Mouse (Mus musculus) urinary bladder, postnatal 10 days (tissue): ENCODE results near the gene Grhpr.
"Not testable (repeated sequence)": the region's sequence is repeated elsewhere in the genome, so short reads cannot be mapped to it uniquely, and the experiment has no call there.

Experiments used
- DNase-seq: peaks from one replicate; pipeline ENCODE4 v3.0.0; 2022; ENCODE audit warnings: low spot score

Gene Grhpr

DNA sequence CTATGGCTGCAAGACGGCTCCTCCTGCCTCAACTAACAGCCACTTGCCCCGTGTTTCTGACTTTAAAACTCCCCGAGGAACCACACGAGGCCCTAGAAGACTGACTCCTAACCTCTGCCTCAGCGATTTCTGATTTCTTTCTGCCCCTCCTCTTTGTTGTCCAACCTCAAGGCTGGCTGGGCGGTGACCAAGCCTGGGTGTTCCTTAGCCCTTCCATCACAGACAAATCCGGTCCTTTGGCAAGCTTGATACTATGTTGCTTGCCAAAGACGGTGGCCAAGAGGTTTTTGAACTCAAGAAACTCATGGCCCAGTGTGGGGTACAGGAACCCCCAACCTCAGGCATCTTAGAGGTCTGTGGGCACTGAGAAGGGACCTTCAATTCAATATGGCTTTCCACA lies 6.9 kb upstream of the Grhpr start:
- no peak for DNase-seq

DNA sequence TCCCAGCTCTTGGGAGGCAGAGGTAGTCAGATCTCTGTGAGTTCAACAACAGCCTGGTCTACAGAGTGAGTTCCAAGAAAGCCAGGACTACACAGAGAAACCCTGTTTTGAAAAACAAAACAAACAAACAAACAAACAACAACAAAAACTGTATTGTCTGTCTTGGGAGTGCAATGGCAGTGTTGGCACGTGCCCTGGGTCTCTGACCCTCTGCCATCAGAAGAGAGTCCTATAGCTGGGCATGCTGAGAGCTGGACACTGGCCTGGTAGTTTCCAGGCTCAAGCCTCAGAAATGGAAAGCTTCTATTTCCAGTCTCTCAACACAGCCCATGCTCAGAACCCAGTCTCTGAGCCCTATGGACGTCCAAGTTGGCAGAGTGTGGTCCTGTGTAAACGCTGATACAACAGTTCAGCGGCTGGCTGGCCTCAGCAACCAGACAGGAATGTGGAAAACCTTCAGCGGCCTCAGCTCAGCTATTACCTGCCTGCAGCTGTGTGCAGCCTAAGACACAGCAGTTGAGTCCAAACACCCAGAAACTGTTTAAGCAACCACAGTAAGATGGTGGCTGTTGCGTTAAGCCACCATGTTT lies 5.1 kb upstream of the Grhpr start:
- DNase-seq = no peak

DNA sequence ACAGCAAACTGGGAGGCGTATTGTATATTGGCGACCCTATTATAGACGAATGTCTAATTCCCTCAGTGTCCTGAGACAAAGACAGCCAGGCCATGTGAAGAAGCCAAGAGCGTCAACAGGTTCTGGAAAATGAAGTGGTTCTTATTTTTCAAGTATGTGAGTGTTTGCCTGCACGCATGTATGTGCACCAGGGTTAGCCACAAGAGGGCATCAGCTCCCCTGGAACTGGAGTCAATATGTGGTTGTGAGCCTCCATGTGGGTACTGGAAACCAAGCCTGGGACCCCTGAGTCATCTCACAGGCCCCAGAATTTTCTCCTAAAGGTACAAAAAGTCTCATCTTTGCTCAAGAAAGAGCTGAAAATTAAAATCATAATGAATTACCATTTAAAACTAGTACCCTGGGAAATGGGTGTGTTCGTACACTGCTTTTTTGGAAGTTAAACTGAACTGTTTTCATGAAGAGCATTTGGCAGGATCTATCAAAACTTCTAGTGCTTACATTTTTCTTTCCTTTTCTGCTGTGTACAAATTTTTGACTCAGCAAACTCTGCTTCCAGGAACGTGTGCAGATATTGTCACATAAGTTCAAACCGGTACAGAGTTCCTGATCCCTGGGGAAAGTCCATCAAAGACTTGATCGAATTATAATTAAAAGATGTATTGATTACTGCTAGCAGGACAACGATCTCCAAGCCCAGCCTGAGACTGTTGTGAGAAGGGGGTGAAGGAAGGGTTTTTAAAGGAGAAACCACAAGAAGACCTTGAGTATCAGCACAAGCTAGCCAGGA lies 4.1 kb upstream of the Grhpr start:
- DNase-seq = no peak

DNA sequence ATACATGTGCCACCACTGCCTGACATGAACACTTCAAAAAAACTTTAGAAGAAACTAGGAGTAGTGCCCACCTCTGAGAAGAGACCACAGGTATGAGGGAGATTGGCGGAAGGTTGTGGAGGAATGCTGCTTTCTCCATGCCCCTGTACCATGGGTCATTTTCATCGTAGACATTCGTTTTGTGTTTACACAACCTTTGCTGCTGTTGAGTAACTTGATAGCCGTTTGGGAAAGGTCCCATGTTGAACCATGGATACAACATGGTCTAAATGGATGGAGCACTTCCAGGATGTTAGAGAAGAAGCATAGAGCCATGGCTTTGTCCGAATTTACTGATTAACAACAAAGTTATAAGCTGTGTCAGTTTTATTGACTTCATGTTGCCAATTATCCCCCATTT lies 3.0 kb upstream of the Grhpr start:
- DNase-seq = no peak

DNA sequence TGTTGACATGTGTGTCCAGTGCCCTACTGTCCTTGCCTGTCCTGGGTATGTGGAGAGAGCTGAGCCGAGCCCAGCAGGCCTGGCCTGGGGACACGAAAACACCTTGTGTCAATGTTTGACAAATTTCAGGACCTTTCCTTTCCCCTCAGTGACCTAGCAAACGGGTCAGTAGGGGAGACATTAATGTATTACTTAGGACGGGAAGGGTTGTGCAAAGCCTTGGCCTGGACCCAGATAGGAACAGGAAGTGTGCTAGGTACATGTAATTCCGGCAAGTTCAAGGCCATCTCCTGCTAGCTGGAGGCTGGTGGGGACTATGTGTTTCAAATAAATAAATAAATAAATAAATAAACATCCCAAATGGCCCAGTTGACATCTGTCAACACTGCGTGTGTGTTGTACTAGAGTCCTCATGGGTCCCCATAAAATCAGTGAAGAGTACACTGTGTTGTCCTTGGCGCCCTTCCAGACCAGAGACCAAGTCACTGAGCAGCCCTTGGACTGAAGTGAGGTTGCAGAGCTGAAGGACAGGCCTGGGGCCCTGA lies 1.3 kb upstream of the Grhpr start:
- no peak for DNase-seq

DNA sequence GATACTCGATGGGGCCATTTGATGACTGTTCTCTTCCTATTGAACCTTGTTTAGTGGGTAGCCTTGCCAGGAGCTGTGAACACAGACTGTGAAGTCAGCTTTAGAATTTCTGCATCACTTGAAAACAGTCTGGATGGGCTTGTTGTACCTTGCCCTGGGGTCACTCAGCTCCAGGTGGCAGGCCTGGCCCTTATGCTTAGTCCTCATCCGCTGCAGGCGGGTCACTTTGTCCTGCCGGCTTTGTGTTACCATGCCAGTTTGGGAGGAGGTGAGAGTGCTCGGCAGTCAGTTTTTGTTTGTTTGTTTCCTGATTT lies 736 bp downstream of the Grhpr start:
- DNase-seq = no peak

DNA sequence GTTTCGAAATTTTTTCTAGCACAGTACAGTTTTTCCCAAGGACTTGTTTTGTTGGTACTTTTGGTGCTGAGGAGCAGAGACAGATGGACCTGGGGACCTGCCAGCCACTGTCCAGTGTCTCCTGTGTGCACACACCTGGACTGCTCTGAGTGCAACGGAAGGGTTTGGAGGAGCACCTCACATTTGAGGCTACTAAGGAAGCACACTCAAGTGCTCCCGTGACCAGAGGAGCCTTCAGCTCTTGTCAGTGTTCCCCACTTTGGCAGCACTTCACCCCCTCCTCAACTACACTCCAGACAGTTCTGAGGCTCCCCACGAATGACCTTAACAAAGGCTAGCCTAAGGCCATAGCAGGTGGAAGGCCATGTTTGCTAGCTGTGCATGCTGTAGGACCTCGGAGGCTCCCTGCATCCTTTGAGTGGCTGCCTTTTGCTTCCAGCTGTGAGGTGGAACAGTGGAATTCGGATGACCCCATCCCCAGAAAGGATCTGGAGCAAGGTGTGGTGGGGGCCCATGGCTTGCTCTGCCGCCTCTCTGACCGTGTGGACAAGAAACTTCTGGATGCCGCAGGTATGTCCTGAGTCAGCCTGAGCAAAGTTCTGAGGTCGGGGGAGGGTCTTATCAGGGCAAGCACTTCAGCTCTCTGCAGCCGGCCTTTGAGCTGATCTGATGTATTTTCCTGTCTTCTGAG lies 1.4 kb downstream of the Grhpr start:
- no peak for DNase-seq

DNA sequence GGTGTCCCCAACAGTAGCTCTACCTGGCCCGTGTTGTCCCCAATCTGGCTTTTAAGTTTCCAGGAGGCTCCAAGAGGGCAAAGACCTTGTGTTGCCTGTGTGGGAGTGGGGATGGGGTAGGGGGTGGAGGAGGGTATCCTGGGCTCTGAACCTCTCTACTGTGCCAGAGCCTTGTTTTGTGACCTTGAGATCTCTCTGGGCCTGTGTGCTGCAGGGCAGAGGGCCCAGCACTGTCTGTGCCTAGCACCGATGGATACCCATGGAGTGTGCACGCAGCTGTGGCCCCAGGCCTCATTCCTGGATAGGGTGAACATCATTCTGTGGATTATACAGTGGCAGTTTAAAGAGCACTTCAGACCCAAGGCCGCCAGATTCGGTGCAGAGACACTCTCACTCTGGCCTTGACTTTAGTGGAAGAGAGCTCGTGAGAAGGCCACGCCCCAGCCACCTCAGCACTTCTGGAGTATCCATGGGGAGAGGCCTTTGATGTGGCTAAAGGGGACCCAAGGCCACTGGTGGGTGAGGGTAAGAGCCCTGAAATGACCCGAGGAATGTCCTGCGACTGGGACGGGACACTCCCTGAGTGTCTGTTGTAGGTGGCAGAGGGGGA lies 2.0 kb downstream of the Grhpr start:
- DNase-seq = no peak

DNA sequence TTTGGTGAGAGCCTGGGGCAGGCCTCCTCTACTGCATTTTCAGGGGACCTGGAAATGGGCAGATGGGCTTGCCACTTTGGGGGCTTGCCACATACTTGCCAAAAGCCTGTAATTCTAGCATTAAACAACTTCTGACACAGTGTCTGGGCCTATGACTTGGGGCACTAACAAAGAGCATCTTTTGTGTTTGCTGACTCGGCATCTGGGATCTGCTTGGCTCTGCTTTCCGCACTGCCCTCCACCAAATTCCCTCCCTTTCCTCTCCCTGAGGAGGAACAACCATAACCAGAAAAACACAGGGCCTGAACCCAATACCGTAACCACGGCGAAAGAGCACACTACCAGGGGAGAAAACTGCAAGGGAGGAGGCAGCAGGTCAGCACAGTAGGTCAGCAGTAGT lies 9.4 kb downstream of the Grhpr start:
- DNase-seq = no peak

DNA sequence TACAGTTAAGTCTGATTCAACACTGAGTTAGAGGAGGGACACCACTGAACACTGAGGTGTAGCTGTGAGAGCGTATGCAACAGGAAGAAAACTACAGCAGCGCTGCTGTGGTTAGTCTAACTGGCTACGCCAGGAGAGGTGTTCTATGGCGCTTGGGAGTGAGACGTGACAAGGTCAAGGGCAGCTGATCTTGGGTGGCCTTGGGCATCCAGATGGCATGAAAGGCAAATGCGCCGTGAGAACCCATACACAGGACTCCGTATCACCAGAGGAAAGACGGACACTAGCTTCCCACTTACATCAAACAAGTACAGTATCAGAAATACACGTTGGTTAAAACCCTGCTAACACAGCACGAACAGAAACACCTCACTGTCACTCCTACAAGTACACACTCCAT lies 11.1 kb downstream of the Grhpr start:
- DNase-seq = not testable (repeated sequence)

DNA sequence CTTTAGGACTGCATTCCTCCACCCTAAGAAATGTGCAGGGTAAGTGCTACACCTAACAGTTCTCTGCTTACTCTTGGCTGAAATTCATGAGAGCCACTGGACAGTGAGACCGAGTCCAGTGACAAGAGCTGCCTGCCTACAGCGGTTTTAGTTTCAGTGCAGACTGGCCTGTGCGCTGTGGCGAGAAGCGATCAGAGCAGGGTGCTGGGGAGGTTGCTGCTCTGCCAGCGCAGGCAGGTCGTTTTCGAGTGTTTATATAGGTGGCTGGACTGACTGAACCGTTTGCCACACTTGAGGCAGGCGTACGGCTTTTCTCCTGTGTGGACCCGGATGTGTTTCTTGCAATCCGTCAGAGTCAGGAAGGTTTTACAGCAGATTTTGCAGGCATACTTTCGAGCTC lies 12.0 kb downstream of the Grhpr start:
- DNase-seq = not testable (repeated sequence)

DNA sequence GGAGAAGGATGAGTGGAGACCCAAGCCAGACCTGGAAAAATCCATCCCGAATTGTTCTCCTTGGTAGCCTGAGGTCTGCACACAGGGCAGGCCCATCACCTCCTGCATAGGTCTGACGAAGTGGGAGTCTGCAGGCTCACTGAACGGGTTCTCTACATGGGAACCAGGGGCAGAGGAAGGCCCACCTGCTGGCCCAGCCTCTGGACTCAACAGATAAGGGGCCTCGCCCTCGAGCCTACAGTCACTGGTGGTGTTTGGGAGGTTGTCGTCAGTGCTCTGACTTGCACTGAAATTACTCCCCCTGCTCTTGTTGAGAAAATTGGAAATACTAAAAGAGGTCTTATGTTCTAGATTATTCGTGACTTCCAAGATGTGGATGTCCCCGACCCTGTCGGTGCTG lies 12.7 kb downstream of the Grhpr start:
- no peak for DNase-seq

DNA sequence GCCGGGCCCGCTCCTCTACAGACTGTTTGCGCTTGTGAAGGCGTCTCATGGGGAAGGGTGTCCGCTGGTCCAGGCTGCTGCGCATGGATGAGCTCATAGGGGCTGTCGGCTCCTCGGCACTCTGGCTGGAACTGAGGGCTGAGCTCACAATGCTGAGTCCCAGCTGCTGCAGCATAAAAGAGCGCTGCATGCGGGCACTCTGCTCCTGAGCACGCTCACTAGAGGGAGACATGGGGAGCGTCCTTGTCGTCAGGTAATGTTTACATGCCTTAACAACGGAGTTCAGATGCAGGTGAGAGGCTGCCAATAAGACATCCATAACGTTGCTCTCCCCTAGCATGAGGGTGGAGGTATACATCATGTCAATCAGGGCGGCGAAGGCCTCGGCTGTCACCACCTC lies 13.6 kb downstream of the Grhpr start:
- DNase-seq = no peak

DNA sequence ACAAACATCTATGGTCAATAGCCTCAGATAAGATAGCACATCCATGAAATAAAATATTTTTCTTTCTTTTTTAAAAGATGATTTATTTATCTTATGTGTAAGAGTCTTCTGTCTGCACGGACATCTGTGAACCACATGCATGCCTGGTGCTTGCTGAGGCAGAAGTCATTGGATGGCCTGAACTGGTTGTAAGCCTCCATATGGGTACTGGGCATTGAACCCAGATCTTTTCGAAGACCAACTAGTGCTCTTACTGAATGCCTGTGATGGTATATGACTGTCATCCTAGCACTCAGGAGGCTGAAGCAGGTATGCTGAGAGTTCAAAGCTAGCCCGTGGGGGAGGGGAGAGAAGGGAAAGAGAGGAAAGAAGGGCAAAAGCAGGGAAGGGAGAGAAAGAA lies 16.9 kb downstream of the Grhpr start:
- DNase-seq = no peak

DNA sequence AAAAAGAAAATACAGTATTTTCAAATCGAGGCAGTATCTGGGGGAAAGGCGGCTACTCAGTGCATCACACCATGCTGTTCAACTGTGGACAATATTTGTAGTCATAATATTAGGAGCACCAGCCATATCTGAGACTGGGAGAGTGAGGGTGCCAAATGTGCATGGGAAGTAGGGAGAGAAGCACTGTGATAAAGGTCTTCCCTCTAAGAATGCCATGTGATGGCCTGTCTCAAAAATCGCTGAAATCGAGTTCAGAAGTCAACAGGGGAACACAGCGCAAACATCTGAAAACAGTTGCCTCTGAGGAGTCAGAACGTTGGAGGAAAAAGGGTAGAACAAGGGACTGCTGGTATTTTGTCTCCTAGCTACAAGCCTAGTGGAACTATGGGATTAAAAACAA lies 18.8 kb downstream of the Grhpr start:
- no peak for DNase-seq

DNA sequence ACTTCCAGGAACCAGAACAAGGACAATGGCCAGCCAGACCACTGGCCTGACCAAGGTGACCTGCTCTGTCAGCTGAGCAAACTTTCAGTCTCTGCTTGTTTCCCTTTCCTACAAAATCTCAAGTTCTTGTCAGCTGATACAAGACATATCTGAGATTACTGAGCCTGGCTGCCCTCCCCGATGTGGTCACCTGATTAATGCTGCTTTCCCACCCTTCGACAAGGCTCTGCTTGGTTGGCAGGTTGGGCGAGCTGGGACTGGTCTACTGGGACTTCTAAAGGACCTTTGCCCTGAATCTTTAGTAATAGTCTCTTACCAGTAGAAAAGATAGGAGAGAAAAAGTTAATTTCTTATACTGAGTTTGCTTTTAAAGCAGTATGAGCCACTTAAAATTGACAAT lies 24.3 kb downstream of the Grhpr start:
- no peak for DNase-seq

DNA sequence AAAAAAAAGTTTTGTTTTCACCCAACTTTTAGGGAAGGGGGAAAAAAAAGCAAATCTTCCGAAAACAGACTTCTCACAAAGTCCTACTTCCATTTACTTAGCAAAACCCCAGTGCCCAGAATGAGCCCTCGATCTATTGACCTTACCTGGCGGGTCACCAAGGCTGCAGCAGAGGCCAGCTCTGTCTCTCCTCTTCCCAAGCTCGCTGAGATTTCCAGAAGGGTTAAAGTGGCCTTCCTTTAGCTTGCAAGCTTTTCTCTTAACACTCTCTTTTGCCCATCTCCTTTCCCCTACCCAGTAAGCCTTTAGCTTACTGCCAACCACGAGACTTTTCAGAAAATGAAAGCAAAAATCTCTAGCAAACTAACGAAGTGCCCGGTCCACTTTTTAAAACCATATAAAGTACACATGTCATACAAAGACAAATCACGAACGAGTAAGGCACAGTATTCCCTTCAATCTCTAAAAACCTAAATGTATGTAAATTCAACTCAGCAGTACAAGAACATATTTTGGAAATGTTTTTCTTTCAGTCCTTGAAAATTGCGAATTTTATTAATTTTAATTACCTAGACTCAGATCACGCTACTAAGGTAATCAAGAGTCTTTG lies 29.7 kb downstream of the Grhpr start:
- no peak for DNase-seq

DNA sequence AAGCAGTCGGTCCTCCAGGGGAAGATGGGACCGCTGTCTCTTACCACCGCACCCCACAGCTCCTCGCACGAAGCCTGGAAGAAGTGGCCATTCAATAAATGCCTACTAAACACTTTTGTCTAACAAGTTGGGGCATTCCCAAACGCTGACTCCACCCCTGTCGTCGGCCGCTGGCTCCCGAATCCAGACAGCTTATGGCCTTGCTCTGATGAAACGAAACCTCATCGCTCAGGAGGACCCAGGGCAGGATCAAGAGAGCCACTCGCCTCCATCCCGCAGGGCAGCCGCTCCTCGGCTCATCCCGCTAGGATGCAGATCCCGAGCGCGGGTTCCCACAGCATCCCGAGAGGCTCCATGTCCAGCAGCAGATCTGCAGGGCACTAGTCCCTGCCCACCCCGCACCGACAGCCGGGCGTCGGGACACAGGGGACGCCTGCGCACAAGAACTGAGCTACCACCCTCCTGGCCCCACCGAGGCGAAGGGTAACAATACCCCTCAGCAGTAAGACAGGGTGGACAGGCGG lies 30.4 kb downstream of the Grhpr start:
- peak; percentile 31 for DNase-seq

DNA sequence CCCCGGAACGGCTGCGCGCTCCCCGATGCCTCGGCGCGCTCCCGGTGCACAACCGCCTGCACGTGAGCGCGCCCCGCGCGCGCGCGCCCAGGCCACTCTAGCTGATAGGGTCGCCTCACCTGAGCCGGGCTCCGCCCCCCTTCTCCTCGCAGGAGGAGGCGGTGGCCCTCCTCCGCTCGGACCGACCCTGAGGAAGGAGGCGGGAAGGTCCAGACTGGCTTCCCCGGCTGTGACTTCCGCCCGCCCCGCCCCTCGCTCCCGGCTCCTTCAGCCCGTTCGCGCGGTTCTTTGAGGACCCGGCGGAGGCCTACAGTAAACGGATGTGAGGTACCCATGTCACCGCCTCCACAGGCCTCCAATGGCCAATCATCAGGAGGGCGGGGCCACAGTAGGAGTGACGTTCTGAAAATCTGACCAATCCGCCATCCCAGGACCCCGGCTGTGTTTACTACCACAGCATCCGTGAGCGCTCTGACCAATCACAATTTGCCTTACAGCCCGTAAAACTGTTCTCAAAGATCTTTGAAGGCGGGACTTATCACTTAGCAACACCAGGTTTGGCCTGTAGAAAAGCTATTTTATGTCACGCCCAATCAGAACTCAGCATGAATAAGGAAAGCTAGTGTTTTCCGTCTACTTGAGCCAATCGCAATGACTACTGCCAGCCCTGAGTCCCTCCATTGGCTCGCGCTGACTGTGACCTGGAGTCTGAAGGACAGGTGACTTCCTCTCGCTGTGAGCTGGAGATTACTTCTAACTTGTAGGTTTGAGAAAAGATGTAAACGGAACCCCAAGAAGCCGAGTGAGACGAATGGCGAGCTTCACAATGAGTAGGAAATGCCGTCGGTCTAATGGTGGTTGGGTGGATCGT lies 31.1 kb downstream of the Grhpr start, which contains the start of gene Zbtb5:
Gene Zbtb5 (minus strand): TSS at position 308 of the 871 bp plus-strand sequence.
- peak; percentile 93 for DNase-seq

DNA sequence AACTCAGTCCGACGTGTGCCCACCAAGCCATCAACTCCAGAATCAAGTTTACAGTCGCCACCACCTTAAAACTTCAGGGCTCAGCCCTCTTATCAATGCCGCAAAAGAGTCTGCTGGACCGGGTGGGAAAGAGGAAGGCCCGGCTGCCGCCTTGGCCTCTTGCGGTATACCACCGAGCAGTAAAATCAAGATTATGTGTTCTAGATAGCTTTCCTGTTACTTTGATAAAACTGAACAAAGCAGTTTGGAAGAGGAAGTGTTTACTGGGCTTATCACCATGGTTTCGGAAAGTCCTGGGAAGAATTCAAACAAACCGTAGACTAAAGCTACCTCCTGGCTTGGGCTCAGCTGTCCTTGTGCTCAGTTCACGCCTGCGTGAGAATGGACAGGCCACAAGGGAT lies 31.8 kb downstream of the Grhpr start:
- no peak for DNase-seq

DNA sequence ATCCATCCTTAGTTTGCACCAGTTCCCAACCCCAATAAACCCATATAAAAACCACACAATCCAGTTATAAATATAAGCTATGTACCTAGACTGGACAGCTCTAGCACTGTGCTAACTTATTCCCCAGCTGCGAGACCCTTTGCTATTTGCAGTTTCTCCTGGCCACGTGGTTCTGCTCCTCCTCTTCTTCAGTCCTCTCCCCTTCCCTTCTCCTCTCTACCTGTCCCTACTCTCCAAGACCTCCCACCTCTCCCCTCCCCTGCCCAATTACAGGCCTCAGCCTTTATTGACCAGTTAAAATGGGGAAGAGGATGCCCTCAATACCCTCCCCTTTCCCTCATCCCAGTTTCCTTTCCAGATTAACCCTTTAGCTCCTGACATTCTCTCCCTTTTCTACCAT lies 32.3 kb downstream of the Grhpr start:
- DNase-seq = no peak
